Mouse (Mus musculus): ENCODE results near the gene Prdx5.

DNA sequence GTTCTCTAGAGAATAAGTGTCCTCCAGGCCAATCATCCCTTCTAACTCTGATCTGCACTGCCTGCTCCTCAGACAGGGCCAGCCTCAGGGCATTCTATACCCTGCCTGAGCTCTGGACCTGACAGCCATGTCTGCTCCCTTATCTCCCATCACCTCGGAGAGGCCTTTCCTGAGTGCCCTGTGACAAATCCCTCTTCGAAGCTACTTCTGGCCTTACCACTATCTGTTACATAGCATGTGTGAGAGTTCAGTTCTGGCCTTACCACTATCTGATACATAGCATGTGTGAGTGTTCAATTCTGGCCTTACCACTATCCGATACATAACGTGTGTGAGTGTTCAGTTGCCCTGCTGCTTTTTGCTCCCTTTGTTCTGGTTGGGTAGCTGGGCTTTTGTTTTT, 5.4 kb upstream of the Prdx5 start:
- TF ChIP-seq E2F4 (IDR thresholded peaks at IDR 0.05; ENCODE audit: insufficient read depth) (no peak), USF1 (IDR thresholded peaks at IDR 0.05; ENCODE audit: low read depth) (no peak), POLR2A (IDR thresholded peaks at IDR 0.05; ENCODE audit: insufficient read length, low read depth) (no peak), TCF3 (IDR thresholded peaks at IDR 0.05; ENCODE audit: insufficient read length, low read depth) (no peak)

Measured in myocyte (in vitro differentiated cells).